Mouse (Mus musculus): ENCODE results near the gene Il12rb1. TPM values are rescaled to one million over a fixed set of nuclear protein-coding genes. Genes with fewer than 3 reads are reported as not detected.

Il12rb1 gene
- 0.19 and 0.29 TPM in 2 replicates for polyA plus RNA-seq (2015; fragmentation: Nextera tagmentation; extraction: Ambion mirVana)

GRCm38 (mm10) chr8:70808239-70808638, at the start of gene Il12rb1:
Gene Il12rb1 (plus strand): TSS chr8:70808449.
- no peak within 1 kb of the TSS for H3K4me2 ChIP-seq (replicated peaks; ENCODE audit: low read depth)
- no peaks in the 10 kb centered on the region for H3K36me3 ChIP-seq (ENCODE audit: control insufficient read depth, insufficient read depth, low read length)
- DNase-seq (ENCODE audit: low spot score) (no peak), ATAC-seq (ENCODE audit: low FRiP score, low TSS enrichment) (no peak)
- WGBS, result 70% methylated on average over 5 of the region's 5 CpGs
- no peaks in the 10 kb centered on the region for H3K9me3 ChIP-seq (ENCODE audit: control insufficient read depth, low read length)
- H3K27me3 ChIP-seq (ENCODE audit: control insufficient read depth, insufficient read depth, low read length), result peaks cover 2% of the 10 kb centered on the region; the same call in 1 of the 2 replicates
- H3K4me3 ChIP-seq (ENCODE audit: low read depth, low read length), result no peak within 1 kb of the TSS
- no peak within 1 kb of the TSS for H3K27ac ChIP-seq (replicated peaks)
- no peak for TF ChIP-seq EP300 (optimal IDR thresholded peaks at IDR 0.05)
- no peak within 1 kb of the TSS for H3K9ac ChIP-seq (ENCODE audit: low read length)
- H3K4me1 ChIP-seq (replicated peaks; ENCODE audit: control insufficient read depth, insufficient read depth), result peaks cover 2% of the 10 kb centered on the region; the same call in 1 of the 2 replicates

GRCm38 (mm10) chr8:70758616-70759561, 49.4 kb upstream of the Il12rb1 start:
- H3K36me3 ChIP-seq (ENCODE audit: control insufficient read depth, insufficient read depth, low read length), result peaks cover 7% of the 10 kb centered on the region
- no peaks in the 10 kb centered on the region for H3K27me3 ChIP-seq (ENCODE audit: control insufficient read depth, insufficient read depth, low read length)
- no peak overlapping the region for H3K4me3 ChIP-seq (ENCODE audit: low read depth, low read length)
- peaks cover 5% of the 10 kb centered on the region; the same call in 1 of the 2 replicates for H3K4me1 ChIP-seq (replicated peaks; ENCODE audit: control insufficient read depth, insufficient read depth)
- TF ChIP-seq CTCF (IDR thresholded peaks at IDR 0.05; ENCODE audit: low read depth) (no peak), EP300 (optimal IDR thresholded peaks at IDR 0.05) (no peak)
- peak overlapping the region; percentile 45; the same call in 1 of the 2 replicates for H3K9ac ChIP-seq (ENCODE audit: low read length)
- H3K27ac ChIP-seq (replicated peaks), result peak overlapping the region; percentile 67; the same call in 1 of the 2 replicates
- H3K4me2 ChIP-seq (replicated peaks; ENCODE audit: low read depth), result no peak overlapping the region
- H3K9me3 ChIP-seq (ENCODE audit: control insufficient read depth, low read length), result no peaks in the 10 kb centered on the region
- 57% methylated on average over 19 of the region's 19 CpGs for WGBS
- no peak for ATAC-seq (ENCODE audit: low FRiP score, low TSS enrichment)
- DNase-seq (ENCODE audit: low spot score), result peak; percentile 73

GRCm38 (mm10) chr8:70760350-70760749, 47.9 kb upstream of the Il12rb1 start:
- Histone ChIP-seq H3K4me1 (replicated peaks; ENCODE audit: control insufficient read depth, insufficient read depth) (0 out of 2 replicates have a peak, but pooled peaks cover 5% of the 10 kb centered on the region), H3K9ac (ENCODE audit: low read length) (peak overlapping the region; percentile 83), H3K36me3 (ENCODE audit: control insufficient read depth, insufficient read depth, low read length) (peaks cover 9% of the 10 kb centered on the region), H3K27me3 (ENCODE audit: control insufficient read depth, insufficient read depth, low read length) (no peaks in the 10 kb centered on the region), H3K27ac (replicated peaks) (peak overlapping the region; percentile 87), H3K4me3 (ENCODE audit: low read depth, low read length) (peak overlapping the region; percentile 67), H3K4me2 (replicated peaks; ENCODE audit: low read depth) (peak overlapping the region; percentile 100), H3K9me3 (ENCODE audit: control insufficient read depth, low read length) (no peaks in the 10 kb centered on the region)
- ATAC-seq (ENCODE audit: low FRiP score, low TSS enrichment) (no peak), DNase-seq (ENCODE audit: low spot score) (no peak)
- WGBS, result under 1% methylated on average over 22 of the region's 22 CpGs
- TF ChIP-seq EP300 (optimal IDR thresholded peaks at IDR 0.05), result no peak

GRCm38 (mm10) chr8:70760775-70761406, 47.4 kb upstream of the Il12rb1 start, which contains the start of gene Mpv17l2:
Gene Mpv17l2 (minus strand): TSS chr8:70760946.
- Histone ChIP-seq H3K4me1 (replicated peaks; ENCODE audit: control insufficient read depth, insufficient read depth) (0 out of 2 replicates have a peak, but pooled peaks cover 5% of the 10 kb centered on the region), H3K4me3 (ENCODE audit: low read depth, low read length) (peak within 1 kb of the TSS; percentile 67), H3K9me3 (ENCODE audit: control insufficient read depth, low read length) (no peaks in the 10 kb centered on the region), H3K27ac (replicated peaks) (peak within 1 kb of the TSS; percentile 87), H3K27me3 (ENCODE audit: control insufficient read depth, insufficient read depth, low read length) (no peaks in the 10 kb centered on the region), H3K4me2 (replicated peaks; ENCODE audit: low read depth) (peak within 1 kb of the TSS; percentile 100), H3K9ac (ENCODE audit: low read length) (peak within 1 kb of the TSS; percentile 83), H3K36me3 (ENCODE audit: control insufficient read depth, insufficient read depth, low read length) (peaks cover 9% of the 10 kb centered on the region)
- ATAC-seq (ENCODE audit: low FRiP score, low TSS enrichment) (peak; percentile 91), DNase-seq (ENCODE audit: low spot score) (peak; percentile 97)
- TF ChIP-seq CTCF (IDR thresholded peaks at IDR 0.05; ENCODE audit: low read depth) (no peak), EP300 (optimal IDR thresholded peaks at IDR 0.05) (no peak)
- whole genome bisulfite sequencing, result under 1% methylated on average over 51 of the region's 55 CpGs

- WGBS, result 50% methylated on average over 1 of the region's 1 CpGs
- no peak overlapping the region for H3K9ac ChIP-seq (ENCODE audit: low read length)
- no peaks in the 10 kb centered on the region for H3K27me3 ChIP-seq (ENCODE audit: control insufficient read depth, insufficient read depth, low read length)
Measured at GRCm38 (mm10) chr8:70762118-70762517, 46.1 kb upstream of the Il12rb1 start.

More at GRCm38 (mm10) chr8:70762118-70762517, 46.1 kb upstream of the Il12rb1 start:
- TF ChIP-seq EP300 (optimal IDR thresholded peaks at IDR 0.05) (no peak), CTCF (IDR thresholded peaks at IDR 0.05; ENCODE audit: low read depth) (no peak)
- no peaks in the 10 kb centered on the region for H3K9me3 ChIP-seq (ENCODE audit: control insufficient read depth, low read length)
- ATAC-seq (ENCODE audit: low FRiP score, low TSS enrichment) (no peak), DNase-seq (ENCODE audit: low spot score) (no peak)
- 0 out of 2 replicates have a peak, but pooled peaks cover 7% of the 10 kb centered on the region for H3K4me1 ChIP-seq (replicated peaks; ENCODE audit: control insufficient read depth, insufficient read depth)
- H3K36me3 ChIP-seq (ENCODE audit: control insufficient read depth, insufficient read depth, low read length), result peaks cover 9% of the 10 kb centered on the region
- H3K4me2 ChIP-seq (replicated peaks; ENCODE audit: low read depth), result no peak overlapping the region
- H3K27ac ChIP-seq (replicated peaks), result peak overlapping the region; percentile 24; the same call in 1 of the 2 replicates
- H3K4me3 ChIP-seq (ENCODE audit: low read depth, low read length), result no peak overlapping the region
